8 mouse cellular contexts compared by ENCODE assay signal in genomic region chr11:115536856-115537568, GRCm38 (mm10). TPM values are rescaled to one million over a fixed set of nuclear protein-coding genes. Genes with fewer than 3 reads are reported as not detected.
DNase-seq lines count a peak whose midpoint lies in the region; ATAC-seq and TF ChIP-seq lines count a peak whose summit lies in the region.

No protein-coding gene starts in this region.

- ATAC-seq in forebrain, embryonic 15.5 days (replicated peaks): peak; percentile 1; the same call in 1 of the 2 replicates
- ATAC-seq in liver, embryonic 15.5 days (ENCODE audit: insufficient read depth): no peak

- no peak for TF ChIP-seq POLR2A in heart, adult 2 months (IDR thresholded peaks at IDR 0.05; ENCODE audit: insufficient read depth, low read depth, low read length)

- H3K27me3 ChIP-seq in heart, adult 2 months (ENCODE audit: control insufficient read depth, insufficient read depth, low read length): no peaks in the 10 kb centered on the region
- H3K27me3 ChIP-seq in forebrain, embryonic 15.5 days: no peaks in the 10 kb centered on the region
- H3K27me3 ChIP-seq in liver, embryonic 15.5 days: no peaks in the 10 kb centered on the region

- no peak for DNase-seq in heart, adult 2 months
- DNase-seq in heart, postnatal 4 days: no peak
- DNase-seq in right cerebral cortex, adult 18-20 months: peak; percentile 48
- no peak for DNase-seq in right cerebral cortex, postnatal 14 days
- peak; percentile 58 for DNase-seq in testis, postnatal 14 days (ENCODE audit: low spot score)
- DNase-seq in B cell, adult 2 months: no peak

- peaks cover 19% of the 10 kb centered on the region for H3K36me3 ChIP-seq in heart, adult 2 months (ENCODE audit: control insufficient read depth, insufficient read depth, low read length)
- peaks cover 22% of the 10 kb centered on the region for H3K36me3 ChIP-seq in forebrain, embryonic 15.5 days
- H3K36me3 ChIP-seq in liver, embryonic 15.5 days (replicated peaks): peaks cover 24% of the 10 kb centered on the region

- WGBS in heart, adult 2 months: 91% methylated on average over 10 of the region's 10 CpGs
- 82% methylated on average over 10 of the region's 10 CpGs for WGBS in forebrain, embryonic 15.5 days
- WGBS in liver, embryonic 15.5 days (ENCODE audit: insufficient replicate concordance): 82% methylated on average over 10 of the region's 10 CpGs

- no peak for TF ChIP-seq EP300 in heart, adult 2 months (IDR thresholded peaks at IDR 0.05; ENCODE audit: insufficient read depth, low read depth, low read length)

- H3K79me2 ChIP-seq in heart, adult 2 months (replicated peaks; ENCODE audit: control insufficient read depth, insufficient read depth, low read length): peaks cover 2% of the 10 kb centered on the region; the same call in 1 of the 2 replicates

- no peak overlapping the region for H3K9ac ChIP-seq in heart, adult 2 months (ENCODE audit: low read depth, low read length)
- H3K9ac ChIP-seq in forebrain, embryonic 15.5 days (replicated peaks): no peak overlapping the region
- H3K9ac ChIP-seq in liver, embryonic 15.5 days: no peak overlapping the region

- H3K9me3 ChIP-seq in forebrain, embryonic 15.5 days: no peaks in the 10 kb centered on the region
- no peaks in the 10 kb centered on the region for H3K9me3 ChIP-seq in liver, embryonic 15.5 days (replicated peaks)

- peak overlapping the region; percentile 44 for H3K4me3 ChIP-seq in heart, adult 2 months
- H3K4me3 ChIP-seq in forebrain, embryonic 15.5 days: peak overlapping the region; percentile 59
- peak overlapping the region; percentile 100 for H3K4me3 ChIP-seq in liver, embryonic 15.5 days (replicated peaks)

- H3K4me1 ChIP-seq in heart, adult 2 months (ENCODE audit: control insufficient read depth, insufficient read depth, low read length): peaks cover 3% of the 10 kb centered on the region; the same call in 1 of the 2 replicates
- peaks cover 35% of the 10 kb centered on the region for H3K4me1 ChIP-seq in forebrain, embryonic 15.5 days
- peaks cover 40% of the 10 kb centered on the region for H3K4me1 ChIP-seq in liver, embryonic 15.5 days (replicated peaks)

- H3K4me2 ChIP-seq in forebrain, embryonic 15.5 days (replicated peaks): peak overlapping the region; percentile 56
- peak overlapping the region; percentile 79 for H3K4me2 ChIP-seq in liver, embryonic 15.5 days

- TF ChIP-seq CTCF in heart, adult 2 months (IDR thresholded peaks at IDR 0.05): no peak

- intact Hi-C loops in heart, adult 2 months (cut with DNase I): loop anchor here (2.0 kb wide), 1 partner anchor 28 kb away; the partner anchor contains the start of gene Nup85

- H3K27ac ChIP-seq in heart, adult 2 months: peak overlapping the region; percentile 94
- peak overlapping the region; percentile 100 for H3K27ac ChIP-seq in forebrain, embryonic 15.5 days (replicated peaks)
- H3K27ac ChIP-seq in liver, embryonic 15.5 days (replicated peaks): peak overlapping the region; percentile 100

RNA-seq across cellular contexts. Expression of gene Sumo2, which starts 0.9 kb away (rescaled TPM):
- total RNA-seq in heart, adult 2 months (2021): 100 to 1,000 TPM; 168 to 177 TPM
- 64.7 and 126 TPM in 2 replicates for polyA plus RNA-seq in heart, adult 2 months (2012; rRNA removed)
- 100 to 1,000 TPM; 299 TPM for total RNA-seq in heart, postnatal 4 days (2021)
- 1,191 and 1,214 TPM in 2 replicates for polyA plus RNA-seq in forebrain, embryonic 15.5 days (2015; fragmentation: Nextera tagmentation; extraction: Ambion mirVana)
- 301 and 355 TPM in 2 replicates for polyA plus RNA-seq in liver, embryonic 15.5 days (2015; fragmentation: Nextera tagmentation; extraction: Ambion mirVana)

RNA-seq across cellular contexts. Expression of gene Jpt1, which starts 22.8 kb away (rescaled TPM):
- total RNA-seq in heart, adult 2 months (2021): 100 to 1,000 TPM; 110 TPM
- polyA plus RNA-seq in heart, adult 2 months (2012; rRNA removed): 116 and 124 TPM in 2 replicates
- total RNA-seq in heart, postnatal 4 days (2021): 100 to 1,000 TPM; 559 to 561 TPM
- polyA plus RNA-seq in forebrain, embryonic 15.5 days (2015; fragmentation: Nextera tagmentation; extraction: Ambion mirVana): 1,941 and 1,977 TPM in 2 replicates
- 233 and 234 TPM in 2 replicates for polyA plus RNA-seq in liver, embryonic 15.5 days (2015; fragmentation: Nextera tagmentation; extraction: Ambion mirVana)

RNA-seq across cellular contexts. Expression of gene Nup85, which starts 27.2 kb away (rescaled TPM):
- total RNA-seq in heart, adult 2 months (2021): 10 to 100 TPM; 19.8 to 20.2 TPM
- polyA plus RNA-seq in heart, adult 2 months (2012; rRNA removed): 28.0 and 44.1 TPM in 2 replicates
- total RNA-seq in heart, postnatal 4 days (2021): 10 to 100 TPM; 46.6 to 50.5 TPM
- polyA plus RNA-seq in forebrain, embryonic 15.5 days (2015; fragmentation: Nextera tagmentation; extraction: Ambion mirVana): 127 and 138 TPM in 2 replicates
- 111 and 114 TPM in 2 replicates for polyA plus RNA-seq in liver, embryonic 15.5 days (2015; fragmentation: Nextera tagmentation; extraction: Ambion mirVana)

RNA-seq across cellular contexts. Expression of gene Nt5c, which starts 45.4 kb away (rescaled TPM):
- total RNA-seq in heart, adult 2 months (2021): 10 to 100 TPM; 10.9 to 12.9 TPM
- polyA plus RNA-seq in heart, adult 2 months (2012; rRNA removed): 11.7 and 12.4 TPM in 2 replicates
- total RNA-seq in heart, postnatal 4 days (2021): 10 to 100 TPM; 27.3 to 27.4 TPM
- 94.3 and 102 TPM in 2 replicates for polyA plus RNA-seq in forebrain, embryonic 15.5 days (2015; fragmentation: Nextera tagmentation; extraction: Ambion mirVana)
- 38.1 and 41.9 TPM in 2 replicates for polyA plus RNA-seq in liver, embryonic 15.5 days (2015; fragmentation: Nextera tagmentation; extraction: Ambion mirVana)

Comparison
In these comparisons a context has a peak if more than half of its experiments do, and no peak if none do; other contexts are left out.
1. DNase-seq: peak in right cerebral cortex, adult 18-20 months (single experiment) and testis, postnatal 14 days (single experiment); none in heart, adult 2 months (0 of 2), heart, postnatal 4 days (single experiment), right cerebral cortex, postnatal 14 days (single experiment) and B cell, adult 2 months (0 of 2).
2. H3K4me3 ChIP-seq: peak in every context shown above with its lines; median percentile 100 in liver, embryonic 15.5 days; 59 in forebrain, embryonic 15.5 days; 44 in heart, adult 2 months.
3. Peak in every context shown above with its lines, with median percentiles within 50 percentile points of each other: H3K27ac ChIP-seq.